Mouse (Mus musculus) liver, postnatal 0 days (tissue): ENCODE measurements around the gene Syde2.

Source experiments
- CTCF ChIP-seq: sonication (generic); IDR thresholded peaks from 2 replicates; pipeline ENCODE4 v1.5.1; 2016; ENCODE audit warnings: antibody characterized with exemption, low read depth
- EP300 ChIP-seq: IDR thresholded peaks from 2 replicates; pipeline ENCODE4 v1.6.1; 2016; ENCODE audit warnings: antibody characterized with exemption, low read depth, mild to moderate bottlenecking

GRCm38 (mm10) chr3:145945904-145946303 is 41.8 kb upstream of the Syde2 start:
- TF ChIP-seq CTCF (no peak), EP300 (no peak)
